Mouse (Mus musculus) liver, embryonic 11.5 days (tissue): Measurements from ENCODE around the gene Gm3317. TPM values are rescaled to one million over a fixed set of nuclear protein-coding genes. Genes with fewer than 3 reads are reported as not detected.
"Not testable (repeated sequence)": the region's sequence is repeated elsewhere in the genome, so short reads cannot be mapped to it uniquely, and the experiment has no call there.

Experiments used
- ATAC-seq: fragments of 200-750 bp; cut with Nextera tagmentation; replicated peaks from 2 replicates; pipeline ENCODE4 v1.8.0; 2017; ENCODE audit warnings: moderate number of reproducible peaks, mild to moderate bottlenecking, moderate TSS enrichment, moderate library complexity; ENCODE audit not compliant: low FRiP score
- DNase-seq: peaks from one replicate; pipeline ENCODE4 v3.0.0-alpha.2; 2017; ENCODE audit warnings: low spot score
- H3K27ac ChIP-seq: fragments of 300-500 bp; sonication (generic); 2 replicates; pipeline ENCODE4 v1.5.1; 2014; ENCODE audit warnings: mild to moderate bottlenecking, low read depth, low read length, control low read depth
- H3K27me3 ChIP-seq: fragments of 300-500 bp; sonication (generic); replicated peaks from 2 replicates; pipeline ENCODE4 v1.6.1; 2014; ENCODE audit warnings: low read length, mixed read lengths; ENCODE audit not compliant: control insufficient read depth, insufficient read depth
- H3K36me3 ChIP-seq: fragments of 300-500 bp; sonication (generic); 2 replicates; pipeline ENCODE4 v1.6.1; 2014; ENCODE audit warnings: mild to moderate bottlenecking, low read length, moderate library complexity, mixed read lengths; ENCODE audit not compliant: control insufficient read depth, insufficient read depth
- H3K4me1 ChIP-seq: fragments of 300-500 bp; sonication (generic); replicated peaks from 2 replicates; pipeline ENCODE4 v1.6.1; 2014; ENCODE audit warnings: low read length, mixed read lengths; ENCODE audit not compliant: control insufficient read depth, insufficient read depth
- H3K4me2 ChIP-seq: fragments of 300-500 bp; sonication (generic); 2 replicates; pipeline ENCODE4 v1.6.1; 2014; ENCODE audit warnings: mild to moderate bottlenecking, control low read depth, moderate library complexity
- H3K4me3 ChIP-seq: fragments of 300-500 bp; sonication (generic); 2 replicates; pipeline ENCODE4 v1.5.1; 2014; ENCODE audit warnings: low read depth, low read length, control low read depth
- H3K9ac ChIP-seq: fragments of 300-500 bp; sonication (generic); 2 replicates; pipeline ENCODE4 v1.6.1; 2014; ENCODE audit warnings: low read depth, low read length, control low read depth
- H3K9me3 ChIP-seq: fragments of 300-500 bp; sonication (generic); 2 replicates; pipeline ENCODE4 v1.6.1; 2016; ENCODE audit warnings: low read length, inconsistent platforms, mixed read lengths; ENCODE audit not compliant: control insufficient read depth
- WGBS: fragments of 180-500 bp; shearing (Covaris S2); extraction: QIAGEN DNeasy Blood & Tissue Kit; methylation state at CpG from one replicate; pipeline ENCODE4 v1.1.7; 2014; 5-methylcytosine and 5-hydroxymethylcytosine counted together
- polyA plus RNA-seq: library from polyadenylated mRNA; unstranded; fragments of >200 nt; fragmentation: Nextera tagmentation; extraction: Ambion mirVana; gene quantifications from 2 replicates; pipeline ENCODE4 v1.2.1, GENCODE M21; 2014

The Gm3317 gene
- not detected in 2 replicates for polyA plus RNA-seq

- H3K27me3 ChIP-seq, H3K27ac ChIP-seq, DNase-seq, H3K9me3 ChIP-seq, H3K9ac ChIP-seq, H3K4me2 ChIP-seq, H3K36me3 ChIP-seq, ATAC-seq, H3K4me1 ChIP-seq, H3K4me3 ChIP-seq: not testable (repeated sequence)
- WGBS, result no CpG with 5 or more reads among the region's 1 CpGs
Observed at GRCm38 (mm10) chr14:5164235-5164634, at the start of gene Gm3317. Gene Gm3317 (plus strand): TSS chr14:5164535.

- not testable (repeated sequence) for H3K27me3 ChIP-seq, H3K9ac ChIP-seq, H3K4me1 ChIP-seq, H3K36me3 ChIP-seq, H3K27ac ChIP-seq, H3K9me3 ChIP-seq, ATAC-seq, DNase-seq, H3K4me2 ChIP-seq, H3K4me3 ChIP-seq
- WGBS, result 80% methylated on average over 2 of the region's 2 CpGs
Observed at GRCm38 (mm10) chr14:5131219-5131618, 33.1 kb upstream of the Gm3317 start, which contains the start of gene Gm8279. Gene Gm8279 (plus strand): TSS chr14:5131519.

- H3K4me3 ChIP-seq, H3K27ac ChIP-seq, H3K36me3 ChIP-seq, H3K9ac ChIP-seq, ATAC-seq, H3K4me2 ChIP-seq, H3K9me3 ChIP-seq, H3K4me1 ChIP-seq, H3K27me3 ChIP-seq, DNase-seq: not testable (repeated sequence)
- WGBS, result no CpG with 5 or more reads among the region's 3 CpGs
Observed at GRCm38 (mm10) chr14:5185493-5185892, 21.2 kb downstream of the Gm3317 start, which contains the start of gene Gm8271. Gene Gm8271 (plus strand): TSS chr14:5185793.

Other genes starting within 250 kb of the Gm3317 start
- gene Gm8297, start 180.6 kb upstream of the Gm3317 start, polyA plus RNA-seq, result not detected in 2 replicates
- not detected in 2 replicates for gene Gm3298, start 148.6 kb upstream of the Gm3317 start, polyA plus RNA-seq
- gene 4930555G01Rik, start 113.9 kb upstream of the Gm3317 start, polyA plus RNA-seq, result not detected in 2 replicates
- gene Gm8281, start 93.5 kb upstream of the Gm3317 start, polyA plus RNA-seq, result 0.35 and 0.38 TPM in 2 replicates
- gene Gm8279, start 33.0 kb upstream of the Gm3317 start, polyA plus RNA-seq, result not detected in 2 replicates
- gene Gm8271, start 21.3 kb downstream of the Gm3317 start, polyA plus RNA-seq, result not detected in 2 replicates
- not detected in 2 replicates for gene Gm3526, start 96.0 kb downstream of the Gm3317 start, polyA plus RNA-seq
- not detected in 2 replicates for gene Gm3542, start 170.4 kb downstream of the Gm3317 start, polyA plus RNA-seq
- 0.09 TPM in 1 of 2 replicates, not detected in the other for gene Gm3500, start 224.5 kb downstream of the Gm3317 start, polyA plus RNA-seq